Mouse (Mus musculus) intestine, embryonic 14.5 days (tissue): ENCODE measurements at regions not wholly inside any gene's neighbourhood (a gene's known extent, or its start where the extent isn't known, plus 50 kb on each side); places are given as distances from the start of the nearest gene placed in this dataset.
A peak's percentile ranks its signal among the peaks of the same experiment; 100 is the strongest.

Source experiments
- ATAC-seq: fragments of 200-750 bp; cut with Nextera tagmentation; replicated peaks from 2 replicates; pipeline ENCODE4 v1.8.0; 2017; ENCODE audit warnings: low read depth, moderate number of reproducible peaks, moderate TSS enrichment, moderate library complexity; ENCODE audit not compliant: low FRiP score, low TSS enrichment
- DNase-seq: peaks from one replicate; pipeline ENCODE4 v3.0.0-alpha.2; 2018; ENCODE audit warnings: low spot score
- H3K27ac ChIP-seq: fragments of 300-500 bp; sonication (generic); 2 replicates; pipeline ENCODE4 v1.5.1; 2014; ENCODE audit warnings: low read depth, mild to moderate bottlenecking, control low read depth
- H3K27me3 ChIP-seq: fragments of 300-500 bp; sonication (generic); replicated peaks from 2 replicates; pipeline ENCODE4 v1.6.1; 2014; ENCODE audit warnings: low read length, control low read depth; ENCODE audit not compliant: control insufficient read depth, insufficient read depth
- H3K36me3 ChIP-seq: fragments of 300-500 bp; sonication (generic); 2 replicates; pipeline ENCODE4 v1.6.1; 2014; ENCODE audit warnings: low read length, control low read depth; ENCODE audit not compliant: control insufficient read depth, insufficient read depth
- H3K4me1 ChIP-seq: fragments of 300-500 bp; sonication (generic); replicated peaks from 2 replicates; pipeline ENCODE4 v1.6.1; 2014; ENCODE audit warnings: low read length, control low read depth, mixed read lengths; ENCODE audit not compliant: control insufficient read depth, insufficient read depth
- H3K4me2 ChIP-seq: fragments of 300-500 bp; sonication (generic); 2 replicates; pipeline ENCODE4 v1.6.1; 2014; ENCODE audit warnings: low read length
- H3K4me3 ChIP-seq: fragments of 300-500 bp; sonication (generic); 2 replicates; pipeline ENCODE4 v1.5.1; 2014; ENCODE audit warnings: low read depth, low read length, control low read depth, mixed read lengths
- H3K9ac ChIP-seq: fragments of 300-500 bp; sonication (generic); 2 replicates; pipeline ENCODE4 v1.6.1; 2014; ENCODE audit warnings: mild to moderate bottlenecking, low read length
- H3K9me3 ChIP-seq: fragments of 300-500 bp; sonication (generic); 2 replicates; pipeline ENCODE4 v1.6.1; 2016; ENCODE audit warnings: low read length, control low read depth; ENCODE audit not compliant: control insufficient read depth
- WGBS: fragments of 180-500 bp; shearing (Covaris S2); extraction: QIAGEN DNeasy Blood & Tissue Kit; methylation state at CpG from one replicate; pipeline ENCODE4 v1.1.7; 2014; 5-methylcytosine and 5-hydroxymethylcytosine counted together

- no peaks in the 10 kb centered on the region for H3K9me3 ChIP-seq
- H3K4me2 ChIP-seq: no peak overlapping the region
- no peak overlapping the region for H3K4me3 ChIP-seq
- no peak overlapping the region for H3K9ac ChIP-seq
- H3K4me1 ChIP-seq: peaks cover 12% of the 10 kb centered on the region
- ATAC-seq (no peak), DNase-seq (no peak)
- H3K36me3 ChIP-seq: no peaks in the 10 kb centered on the region
- no peak overlapping the region for H3K27ac ChIP-seq
- WGBS: 69% methylated on average over 7 of the region's 7 CpGs
- H3K27me3 ChIP-seq: no peaks in the 10 kb centered on the region
These were observed 175.5 kb downstream of the Cdc5l start for GRCm38 (mm10) chr17:45258007-45258406.

- Histone ChIP-seq H3K36me3 (no peaks in the 10 kb centered on the region), H3K9ac (no peak overlapping the region), H3K27ac (no peak overlapping the region; the same call in 1 of the 2 replicates), H3K4me3 (no peak overlapping the region), H3K4me2 (peak overlapping the region; percentile 18; the same call in 1 of the 2 replicates), H3K27me3 (no peaks in the 10 kb centered on the region), H3K4me1 (peaks cover 9% of the 10 kb centered on the region; the same call in 1 of the 2 replicates), H3K9me3 (no peaks in the 10 kb centered on the region)
- DNase-seq (peak; percentile 58), ATAC-seq (peak; percentile 54; the same call in 1 of the 2 replicates)
- 27% methylated on average over 15 of the region's 15 CpGs for WGBS
These were observed 180.8 kb downstream of the Cdc5l start for GRCm38 (mm10) chr17:45252593-45253230.

- ATAC-seq: no peak
- no peak overlapping the region for H3K4me3 ChIP-seq
- H3K4me2 ChIP-seq: peak overlapping the region; percentile 15; the same call in 1 of the 2 replicates
- H3K36me3 ChIP-seq: no peaks in the 10 kb centered on the region
- 38% methylated on average over 22 of the region's 22 CpGs for WGBS
- no peaks in the 10 kb centered on the region for H3K9me3 ChIP-seq
- no peaks in the 10 kb centered on the region for H3K27me3 ChIP-seq
- H3K9ac ChIP-seq: no peak overlapping the region
- peaks cover 9% of the 10 kb centered on the region; the same call in 1 of the 2 replicates for H3K4me1 ChIP-seq
- no peak overlapping the region for H3K27ac ChIP-seq
- peak; percentile 87 for DNase-seq
These were observed 182.4 kb downstream of the Cdc5l start for GRCm38 (mm10) chr17:45251034-45251730.

- Histone ChIP-seq H3K4me1 (peaks cover 9% of the 10 kb centered on the region; the same call in 1 of the 2 replicates), H3K27ac (no peak overlapping the region), H3K4me2 (no peak overlapping the region), H3K4me3 (no peak overlapping the region), H3K9me3 (no peaks in the 10 kb centered on the region), H3K27me3 (no peaks in the 10 kb centered on the region), H3K9ac (no peak overlapping the region), H3K36me3 (no peaks in the 10 kb centered on the region)
- DNase-seq: no peak
- 68% methylated on average over 10 of the region's 10 CpGs for WGBS
- no peak for ATAC-seq
These were observed 183.1 kb downstream of the Cdc5l start for GRCm38 (mm10) chr17:45250450-45250849.

GRCm38 (mm10) chr17:45247142-45248137, 186.1 kb downstream of the Cdc5l start:
- H3K9me3 ChIP-seq: no peaks in the 10 kb centered on the region
- no peak overlapping the region for H3K4me2 ChIP-seq
- WGBS: 78% methylated on average over 29 of the region's 29 CpGs
- H3K4me1 ChIP-seq: peaks cover 12% of the 10 kb centered on the region; the same call in 1 of the 2 replicates
- no peaks in the 10 kb centered on the region for H3K27me3 ChIP-seq
- no peak for ATAC-seq
- no peaks in the 10 kb centered on the region for H3K36me3 ChIP-seq
- H3K4me3 ChIP-seq: no peak overlapping the region
- DNase-seq: no peak
- no peak overlapping the region for H3K27ac ChIP-seq
- no peak overlapping the region for H3K9ac ChIP-seq

GRCm38 (mm10) chr17:45244870-45245269, 188.7 kb downstream of the Cdc5l start:
- H3K4me2 ChIP-seq: no peak overlapping the region
- ATAC-seq (no peak), DNase-seq (no peak)
- no peaks in the 10 kb centered on the region for H3K9me3 ChIP-seq
- H3K36me3 ChIP-seq: no peaks in the 10 kb centered on the region
- H3K27me3 ChIP-seq: no peaks in the 10 kb centered on the region
- H3K27ac ChIP-seq: no peak overlapping the region
- H3K4me3 ChIP-seq: no peak overlapping the region
- 71% methylated on average over 10 of the region's 10 CpGs for WGBS
- no peak overlapping the region for H3K9ac ChIP-seq
- peaks cover 12% of the 10 kb centered on the region; the same call in 1 of the 2 replicates for H3K4me1 ChIP-seq

- WGBS: 29% methylated on average over 7 of the region's 7 CpGs
- no peak overlapping the region for H3K4me2 ChIP-seq
- DNase-seq: no peak
- no peaks in the 10 kb centered on the region for H3K9me3 ChIP-seq
- 0 out of 2 replicates have a peak, but pooled peaks have one; percentile 66 for ATAC-seq
- no peaks in the 10 kb centered on the region for H3K36me3 ChIP-seq
- H3K27ac ChIP-seq: no peak overlapping the region
- H3K4me3 ChIP-seq: no peak overlapping the region
- H3K27me3 ChIP-seq: no peaks in the 10 kb centered on the region
- peaks cover 12% of the 10 kb centered on the region; the same call in 1 of the 2 replicates for H3K4me1 ChIP-seq
- no peak overlapping the region for H3K9ac ChIP-seq
These were observed 190.4 kb downstream of the Cdc5l start for GRCm38 (mm10) chr17:45243103-45243502.

- ATAC-seq (no peak), DNase-seq (no peak)
- Histone ChIP-seq H3K27ac (no peak overlapping the region), H3K27me3 (no peaks in the 10 kb centered on the region), H3K4me3 (no peak overlapping the region), H3K4me1 (peaks cover 12% of the 10 kb centered on the region; the same call in 1 of the 2 replicates), H3K9ac (no peak overlapping the region), H3K4me2 (no peak overlapping the region), H3K9me3 (peaks cover 2% of the 10 kb centered on the region; the same call in 1 of the 2 replicates), H3K36me3 (no peaks in the 10 kb centered on the region)
- 86% methylated on average over 6 of the region's 6 CpGs for WGBS
These were observed 191.5 kb downstream of the Cdc5l start for GRCm38 (mm10) chr17:45242076-45242475.
